Mouse (Mus musculus) liver, embryonic 13.5 days (tissue): ENCODE measurements at regions not wholly inside any gene's neighbourhood (a gene's known extent, or its start where the extent isn't known, plus 50 kb on each side); places are given as distances from the start of the nearest gene placed in this dataset.

Experiments used
- ATAC-seq: fragments of 200-750 bp; cut with Nextera tagmentation; 2 replicates; pipeline ENCODE4 v1.8.0; 2017; ENCODE audit warnings: low read depth, mild to moderate bottlenecking, moderate number of reproducible peaks, moderate library complexity
- DNase-seq: peaks from one replicate; pipeline ENCODE4 v3.0.0; 2022
- H3K27ac ChIP-seq: fragments of 300-500 bp; sonication (generic); 2 replicates; pipeline ENCODE4 v1.5.1; 2015; ENCODE audit warnings: moderate library complexity, mild to moderate bottlenecking, inconsistent platforms
- H3K27me3 ChIP-seq: fragments of 300-500 bp; sonication (generic); 2 replicates; pipeline ENCODE4 v1.6.1; 2015; ENCODE audit warnings: mild to moderate bottlenecking, inconsistent platforms
- H3K36me3 ChIP-seq: fragments of 300-500 bp; sonication (generic); 2 replicates; pipeline ENCODE4 v1.6.1; 2015; ENCODE audit warnings: mild to moderate bottlenecking, inconsistent platforms
- H3K4me1 ChIP-seq: fragments of 300-500 bp; sonication (generic); replicated peaks from 2 replicates; pipeline ENCODE4 v1.6.1; 2015; ENCODE audit warnings: inconsistent platforms
- H3K4me2 ChIP-seq: fragments of 300-500 bp; sonication (generic); 2 replicates; pipeline ENCODE4 v1.6.1; 2015; ENCODE audit warnings: inconsistent platforms, mild to moderate bottlenecking, moderate library complexity
- H3K4me3 ChIP-seq: fragments of 300-500 bp; sonication (generic); replicated peaks from 2 replicates; pipeline ENCODE4 v1.5.1; 2015; ENCODE audit warnings: mild to moderate bottlenecking, inconsistent platforms
- H3K9ac ChIP-seq: fragments of 300-500 bp; sonication (generic); 2 replicates; pipeline ENCODE4 v1.6.1; 2015; ENCODE audit warnings: mild to moderate bottlenecking, inconsistent platforms
- H3K9me3 ChIP-seq: fragments of 300-500 bp; sonication (generic); replicated peaks from 2 replicates; pipeline ENCODE4 v1.6.1; 2016; ENCODE audit warnings: inconsistent platforms
- WGBS: fragments of 180-500 bp; shearing (Covaris S2); methylation state at CpG from one replicate; pipeline ENCODE4 v1.1.7; 2015; ENCODE audit not compliant: insufficient replicate concordance; 5-methylcytosine and 5-hydroxymethylcytosine counted together

DNA sequence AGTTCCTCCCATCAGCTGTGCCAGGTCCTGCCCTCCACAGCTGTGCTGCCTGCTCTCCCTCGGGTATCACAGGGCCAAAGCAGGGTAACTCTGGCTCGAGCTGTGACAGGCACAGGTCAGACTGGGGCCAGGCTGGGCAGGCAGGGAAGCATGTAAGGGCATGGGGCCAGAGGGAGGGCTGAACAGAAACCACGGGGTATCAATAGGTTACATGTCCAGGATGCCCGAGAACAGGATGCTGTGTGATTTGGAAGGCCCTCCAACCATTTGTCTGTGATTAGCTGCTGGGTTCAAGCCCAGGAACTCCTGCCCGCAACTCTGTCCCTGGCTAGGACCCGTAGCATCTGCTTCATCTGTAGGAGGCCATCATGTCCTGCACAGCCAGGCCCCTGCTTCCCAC is 391.9 kb downstream of the Fam19a5 start:
- Histone ChIP-seq H3K9me3 (peaks cover 10% of the 10 kb centered on the region), H3K4me1 (no peaks in the 10 kb centered on the region), H3K4me3 (no peak overlapping the region), H3K27me3 (no peaks in the 10 kb centered on the region), H3K9ac (no peak overlapping the region), H3K4me2 (no peak overlapping the region), H3K36me3 (no peaks in the 10 kb centered on the region), H3K27ac (no peak overlapping the region)
- WGBS: 53% methylated on average over 6 of the region's 6 CpGs
- DNase-seq (no peak), ATAC-seq (no peak)

DNA sequence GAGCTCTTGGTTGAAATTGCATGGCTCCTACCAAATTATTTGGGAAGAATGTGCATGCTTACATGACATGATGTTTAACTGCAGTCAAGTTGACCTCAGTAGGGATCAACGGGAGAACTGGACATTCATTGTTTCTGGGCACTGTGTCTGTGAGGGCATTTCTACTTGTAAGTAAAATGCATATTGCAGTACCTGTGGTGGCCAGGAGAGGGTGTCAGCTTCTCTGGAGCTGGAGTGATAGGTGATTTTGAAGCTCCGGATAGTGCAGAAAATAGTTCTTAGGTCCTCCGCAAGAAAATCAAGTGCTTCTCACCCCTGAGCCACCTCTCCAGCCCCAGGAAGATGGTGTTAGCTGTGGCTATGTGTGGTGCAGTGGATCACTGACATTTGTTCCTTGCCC is 396.7 kb downstream of the Fam19a5 start:
- no peak for DNase-seq
- Histone ChIP-seq H3K9me3 (peaks cover 10% of the 10 kb centered on the region), H3K4me3 (no peak overlapping the region), H3K4me2 (no peak overlapping the region), H3K36me3 (no peaks in the 10 kb centered on the region), H3K9ac (no peak overlapping the region), H3K27ac (no peak overlapping the region), H3K4me1 (no peaks in the 10 kb centered on the region), H3K27me3 (no peaks in the 10 kb centered on the region)
- no peak for ATAC-seq
- 54% methylated on average over 3 of the region's 3 CpGs for WGBS

DNA sequence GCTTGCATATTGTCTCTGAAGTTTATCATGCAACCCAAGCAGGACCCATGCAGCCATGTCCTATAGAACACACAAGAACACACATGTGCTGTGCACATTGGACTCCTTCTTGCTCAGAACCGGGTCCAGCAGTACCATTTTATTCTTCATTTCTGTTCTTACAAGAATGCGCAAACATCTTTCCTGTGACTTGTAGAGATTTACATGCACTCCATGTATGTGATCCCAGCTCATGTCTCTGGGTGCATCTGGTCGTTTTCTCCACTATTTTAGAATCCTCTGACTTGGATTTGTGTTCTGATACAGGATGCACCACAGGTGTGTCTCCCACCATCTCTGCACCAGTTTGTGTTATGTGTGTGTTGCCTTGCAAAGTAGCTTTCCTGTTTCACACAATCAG is 408.4 kb downstream of the Fam19a5 start:
- Histone ChIP-seq H3K9me3 (peaks cover 8% of the 10 kb centered on the region; the same call in 1 of the 2 replicates), H3K9ac (no peak overlapping the region), H3K4me2 (no peak overlapping the region), H3K4me3 (no peak overlapping the region), H3K27me3 (no peaks in the 10 kb centered on the region), H3K4me1 (no peaks in the 10 kb centered on the region), H3K36me3 (no peaks in the 10 kb centered on the region), H3K27ac (no peak overlapping the region)
- DNase-seq (no peak), ATAC-seq (no peak)
- 44% methylated on average over 3 of the region's 3 CpGs for WGBS

DNA sequence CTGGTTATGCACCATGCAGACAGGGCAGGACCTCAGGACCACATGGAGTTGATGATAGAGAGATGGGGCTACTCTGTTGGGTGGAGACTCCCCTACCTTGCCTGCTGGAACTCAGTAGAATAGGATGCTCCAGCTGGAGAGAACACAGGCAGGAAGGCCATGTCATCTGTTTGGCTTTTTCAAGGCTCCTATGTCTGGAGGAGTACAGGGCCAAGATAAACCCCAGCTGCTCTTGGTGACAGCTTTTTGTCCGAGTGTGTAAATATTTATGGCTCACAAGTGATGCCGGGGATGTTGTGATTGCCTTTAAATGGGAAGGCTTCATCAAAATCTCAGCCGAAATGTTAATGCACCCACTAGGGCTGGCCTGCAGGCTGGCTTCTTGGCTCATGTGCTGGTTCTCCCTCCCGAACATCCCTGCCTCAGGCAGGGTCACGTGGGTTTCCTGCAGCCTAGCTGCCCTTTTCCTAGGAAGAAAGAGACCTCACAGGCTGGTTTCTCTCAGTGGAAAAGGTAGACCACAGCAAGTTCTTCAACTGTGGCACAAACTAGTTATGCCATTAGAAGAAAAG is 411.7 kb downstream of the Fam19a5 start:
- ATAC-seq: no peak
- no peaks in the 10 kb centered on the region for H3K27me3 ChIP-seq
- H3K4me1 ChIP-seq: no peaks in the 10 kb centered on the region
- H3K9me3 ChIP-seq: peaks cover 24% of the 10 kb centered on the region
- no peak overlapping the region for H3K4me3 ChIP-seq
- 56% methylated on average over 5 of the region's 5 CpGs for WGBS
- no peaks in the 10 kb centered on the region for H3K36me3 ChIP-seq
- H3K4me2 ChIP-seq: no peak overlapping the region
- H3K27ac ChIP-seq: no peak overlapping the region
- H3K9ac ChIP-seq: no peak overlapping the region
- DNase-seq: no peak

DNA sequence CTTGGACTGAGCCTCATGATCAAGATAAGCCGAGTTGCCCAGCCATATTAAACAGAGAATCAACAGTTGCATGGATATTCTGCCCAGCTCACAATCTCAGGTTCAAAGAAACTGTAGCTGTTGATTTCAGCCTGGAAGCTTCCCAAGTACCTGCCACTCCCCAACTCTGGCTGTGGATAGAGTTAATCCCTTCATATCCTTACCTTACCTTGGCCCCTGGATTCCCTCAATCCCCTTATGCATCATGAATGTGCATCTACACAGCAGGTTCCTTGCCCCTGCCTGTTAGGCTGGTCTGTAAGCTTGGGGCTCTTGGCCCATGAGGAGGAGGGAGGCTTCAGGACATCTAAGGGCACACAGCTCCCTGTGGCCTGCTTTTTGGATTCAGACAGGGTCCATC is 414.8 kb downstream of the Fam19a5 start:
- 45% methylated on average over 1 of the region's 1 CpGs for WGBS

DNA sequence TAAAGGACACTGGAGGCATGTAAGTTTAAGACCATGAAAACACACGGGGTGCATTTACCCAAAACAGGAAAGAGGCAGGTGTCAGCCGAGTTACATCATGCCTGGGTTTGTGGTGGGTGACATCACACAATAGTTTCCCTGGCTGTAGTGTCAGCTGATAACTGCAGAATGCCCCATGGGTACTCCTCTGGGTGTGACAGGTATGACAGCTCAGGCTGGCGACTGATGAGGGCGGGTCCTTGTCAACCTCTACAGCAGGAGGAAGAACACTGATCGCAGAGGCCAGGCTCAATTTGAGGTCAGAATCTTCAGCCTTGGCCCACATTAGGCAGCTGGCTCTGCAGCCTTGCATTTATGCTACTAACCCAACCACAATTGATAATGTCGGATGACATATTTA is 428.5 kb downstream of the Fam19a5 start:
- Histone ChIP-seq H3K27me3 (no peaks in the 10 kb centered on the region), H3K9me3 (peaks cover 18% of the 10 kb centered on the region), H3K36me3 (no peaks in the 10 kb centered on the region), H3K4me1 (no peaks in the 10 kb centered on the region), H3K4me2 (no peak overlapping the region), H3K27ac (no peak overlapping the region), H3K9ac (no peak overlapping the region), H3K4me3 (no peak overlapping the region)
- DNase-seq (no peak), ATAC-seq (no peak)
- 58% methylated on average over 6 of the region's 6 CpGs for WGBS

More for the DNA sequence above, 414.8 kb downstream of the Fam19a5 start:
- Histone ChIP-seq H3K9ac (no peak overlapping the region), H3K9me3 (peaks cover 37% of the 10 kb centered on the region), H3K4me2 (no peak overlapping the region), H3K36me3 (no peaks in the 10 kb centered on the region), H3K4me3 (no peak overlapping the region), H3K4me1 (no peaks in the 10 kb centered on the region), H3K27ac (no peak overlapping the region), H3K27me3 (no peaks in the 10 kb centered on the region)
- DNase-seq (no peak), ATAC-seq (no peak)

DNA sequence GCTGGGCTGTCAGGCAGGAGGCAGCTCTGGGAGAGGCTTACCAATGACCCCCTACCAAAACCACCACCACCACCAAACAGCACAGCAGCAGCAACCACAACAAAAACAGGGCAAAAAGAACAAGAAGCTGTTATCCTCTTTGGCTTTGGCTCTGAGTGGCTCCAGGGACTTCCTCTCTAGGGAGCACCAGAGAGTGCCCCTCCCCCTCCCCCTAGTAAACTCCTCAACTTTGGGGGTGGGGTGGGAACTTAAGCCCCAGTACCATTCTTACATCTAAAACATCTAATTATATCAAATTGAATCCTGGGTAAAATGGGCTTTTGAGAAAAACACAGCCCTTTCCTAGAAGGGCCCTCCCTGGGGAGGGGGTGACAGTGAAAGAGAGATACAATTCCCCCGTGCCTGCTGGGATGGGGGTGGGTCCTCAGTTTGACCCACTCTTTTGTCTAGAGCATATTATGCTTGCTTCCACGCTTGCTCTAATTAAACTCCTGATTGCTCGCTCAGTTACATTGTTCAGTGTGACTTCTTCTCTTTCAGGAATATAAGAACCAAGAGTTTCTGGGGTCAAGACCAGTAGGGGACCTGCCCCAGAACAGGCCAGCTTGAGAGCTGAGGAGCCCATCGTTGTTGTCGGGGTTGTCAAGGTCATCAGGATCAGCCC is 443.4 kb downstream of the Fam19a5 start:
- Histone ChIP-seq H3K9me3 (0 out of 2 replicates have a peak, but pooled peaks cover 6% of the 10 kb centered on the region), H3K27me3 (no peaks in the 10 kb centered on the region), H3K4me1 (no peaks in the 10 kb centered on the region), H3K9ac (no peak overlapping the region), H3K4me2 (no peak overlapping the region), H3K27ac (no peak overlapping the region), H3K36me3 (no peaks in the 10 kb centered on the region), H3K4me3 (no peak overlapping the region)
- 32% methylated on average over 5 of the region's 5 CpGs for WGBS
- DNase-seq (no peak), ATAC-seq (no peak)

DNA sequence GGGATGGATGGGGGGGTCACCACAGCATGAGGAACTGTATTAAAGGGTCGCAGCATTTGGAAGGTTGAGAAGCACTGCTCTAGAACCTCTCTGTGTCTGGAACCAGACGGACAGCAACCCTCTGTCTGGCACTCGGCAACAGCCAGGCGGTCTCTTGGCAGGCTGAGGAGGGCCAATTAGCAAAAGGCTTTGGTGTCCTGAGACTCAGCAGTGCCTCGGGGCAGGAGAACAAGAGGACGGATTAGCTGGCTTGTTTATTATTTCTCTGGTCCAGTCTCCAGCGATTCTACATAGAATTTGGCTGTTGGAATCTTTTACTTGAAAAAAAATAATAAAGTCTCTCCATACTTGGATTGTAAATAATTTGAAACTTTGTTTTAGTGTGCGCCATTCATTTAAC is 450.4 kb downstream of the Fam19a5 start:
- Histone ChIP-seq H3K9ac (no peak overlapping the region), H3K4me3 (no peak overlapping the region), H3K27me3 (no peaks in the 10 kb centered on the region), H3K27ac (no peak overlapping the region), H3K4me1 (no peaks in the 10 kb centered on the region), H3K36me3 (no peaks in the 10 kb centered on the region), H3K4me2 (no peak overlapping the region), H3K9me3 (peaks cover 10% of the 10 kb centered on the region; the same call in 1 of the 2 replicates)
- WGBS: 52% methylated on average over 8 of the region's 8 CpGs
- DNase-seq (no peak), ATAC-seq (no peak)

DNA sequence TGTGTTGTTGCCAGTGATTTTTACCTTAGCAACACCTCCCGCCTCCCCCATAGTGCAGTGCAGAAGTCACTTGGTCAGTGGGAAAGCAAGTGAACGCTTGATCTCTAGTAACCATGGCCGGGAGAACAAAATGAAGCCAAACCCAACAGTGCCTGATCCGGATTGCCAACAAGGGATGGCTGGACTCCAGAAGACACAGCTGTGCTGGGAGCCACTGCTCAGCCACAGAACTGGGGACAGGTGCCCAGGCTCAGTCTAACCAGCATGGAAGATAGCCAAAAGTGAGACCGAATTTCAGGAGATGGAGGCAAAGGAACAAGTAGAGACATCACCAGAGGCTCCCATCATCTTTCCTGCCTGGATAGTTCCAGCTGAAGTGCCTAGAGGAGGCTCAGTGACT is 473.0 kb downstream of the Fam19a5 start:
- Histone ChIP-seq H3K27ac (no peak overlapping the region), H3K27me3 (no peaks in the 10 kb centered on the region), H3K4me2 (no peak overlapping the region), H3K9ac (no peak overlapping the region), H3K36me3 (no peaks in the 10 kb centered on the region), H3K4me1 (no peaks in the 10 kb centered on the region), H3K9me3 (no peaks in the 10 kb centered on the region), H3K4me3 (no peak overlapping the region)
- no peak for DNase-seq
- ATAC-seq: no peak
- WGBS: 60% methylated on average over 5 of the region's 5 CpGs

DNA sequence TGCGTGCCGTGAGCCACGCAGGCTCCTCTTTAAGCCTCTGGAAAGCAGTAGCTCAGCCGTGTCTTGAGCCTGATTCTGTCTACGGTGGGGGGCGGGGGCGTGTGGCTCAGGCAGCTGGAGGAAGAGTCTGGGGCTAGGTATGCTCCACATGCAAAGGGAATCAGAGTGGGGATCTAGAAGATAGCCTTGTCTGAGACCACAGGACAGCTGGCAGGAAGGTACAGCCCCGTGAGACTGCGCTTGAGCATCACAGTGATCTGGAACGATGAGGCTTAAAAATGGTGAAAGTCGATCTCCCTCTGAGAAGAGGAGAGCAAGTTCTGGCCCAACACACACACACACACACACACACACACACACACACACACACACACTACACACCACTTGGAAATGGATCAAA is 488.7 kb downstream of the Fam19a5 start:
- H3K9me3 ChIP-seq: no peaks in the 10 kb centered on the region
- no peaks in the 10 kb centered on the region for H3K27me3 ChIP-seq
- no peaks in the 10 kb centered on the region for H3K4me1 ChIP-seq
- WGBS: 76% methylated on average over 11 of the region's 11 CpGs
- ATAC-seq: no peak
- H3K4me2 ChIP-seq: no peak overlapping the region
- no peak overlapping the region for H3K4me3 ChIP-seq
- no peak overlapping the region for H3K9ac ChIP-seq
- H3K27ac ChIP-seq: no peak overlapping the region
- DNase-seq: no peak
- no peaks in the 10 kb centered on the region for H3K36me3 ChIP-seq

DNA sequence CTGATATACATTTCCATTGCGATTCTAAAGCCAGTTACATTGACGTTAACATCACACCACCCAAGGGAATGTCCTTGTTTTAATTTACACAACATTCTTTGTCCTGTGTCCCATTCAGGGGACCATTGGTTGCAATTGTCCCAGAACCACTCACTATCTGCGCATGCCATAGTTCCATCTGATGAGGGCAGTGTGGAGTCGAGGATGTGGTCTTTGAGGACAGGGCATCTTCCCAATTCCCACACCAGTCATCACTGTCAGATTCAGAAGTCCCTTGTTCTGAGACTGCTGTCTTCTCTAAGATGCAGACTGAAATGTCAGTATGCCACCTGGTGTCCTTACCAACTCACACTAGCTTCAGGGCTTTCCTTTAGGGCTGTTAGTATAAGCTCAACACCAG is 489.6 kb downstream of the Fam19a5 start:
- no peaks in the 10 kb centered on the region for H3K9me3 ChIP-seq
- H3K27me3 ChIP-seq: no peaks in the 10 kb centered on the region
- WGBS: 58% methylated on average over 4 of the region's 4 CpGs
- no peak overlapping the region for H3K27ac ChIP-seq
- no peaks in the 10 kb centered on the region for H3K4me1 ChIP-seq
- no peak overlapping the region for H3K9ac ChIP-seq
- H3K4me2 ChIP-seq: no peak overlapping the region
- H3K4me3 ChIP-seq: no peak overlapping the region
- no peaks in the 10 kb centered on the region for H3K36me3 ChIP-seq
- DNase-seq: no peak
- ATAC-seq: no peak

DNA sequence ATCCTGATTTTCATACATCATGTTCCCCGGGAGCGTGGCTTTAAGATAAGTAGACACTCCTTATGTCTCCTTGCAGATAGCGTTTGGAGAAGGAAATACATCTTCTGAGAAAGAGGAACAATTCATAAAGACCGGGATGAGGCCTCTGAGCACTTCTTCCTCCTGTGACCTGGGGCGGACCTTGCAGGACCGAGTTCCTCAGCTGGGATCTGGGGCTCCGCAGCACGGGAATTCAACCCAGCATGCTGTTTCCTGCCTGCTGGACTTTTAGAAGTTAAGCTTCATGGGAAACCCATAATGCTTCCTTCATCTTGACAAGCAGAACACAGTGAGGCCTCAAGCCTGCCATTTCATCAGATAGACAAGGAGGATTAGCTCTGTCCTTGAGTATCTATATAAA is 491.4 kb downstream of the Fam19a5 start:
- no peak overlapping the region for H3K9ac ChIP-seq
- no peak overlapping the region for H3K4me2 ChIP-seq
- no peak for DNase-seq
- no peak overlapping the region for H3K27ac ChIP-seq
- no peaks in the 10 kb centered on the region for H3K9me3 ChIP-seq
- no peaks in the 10 kb centered on the region for H3K4me1 ChIP-seq
- H3K4me3 ChIP-seq: no peak overlapping the region
- H3K36me3 ChIP-seq: no peaks in the 10 kb centered on the region
- H3K27me3 ChIP-seq: no peaks in the 10 kb centered on the region
- WGBS: 45% methylated on average over 8 of the region's 8 CpGs
- no peak for ATAC-seq
